Mouse (Mus musculus) right cerebral cortex, adult 2 months (tissue): ENCODE results near the gene Akap11.

Experiments
- DNase-seq, 2 experiments: peaks; one replicate each; pipeline ENCODE4 v3.0.0; 2021 to 2022; ENCODE audit warnings: low spot score in 2 of 2

Akap11 gene

GRCm38 (mm10) chr14:78448017-78448416, 88.6 kb downstream of the Akap11 start:
- no peak for DNase-seq

GRCm38 (mm10) chr14:78447542-78447941, 89.1 kb downstream of the Akap11 start:
- no peak for DNase-seq
